ENCODE assay signal across 9 mouse cellular contexts in genomic region chr9:50500467-50500973, GRCm38 (mm10). TPM values are rescaled to one million over a fixed set of nuclear protein-coding genes. Genes with fewer than 3 reads are reported as not detected.
A peak's percentile ranks its signal among the peaks of the same experiment; 100 is the strongest.
DNase-seq lines count a peak whose midpoint lies in the region; ATAC-seq lines count a peak whose summit lies in the region.
"Had no signal": no experiment of that assay in that cellular context is flagged by ENCODE, and none has a peak within 500 bp of the region (broad histone marks: within the 10 kb centered on the region; RNA-seq: fewer than 3 reads in every experiment).

No protein-coding gene starts in this region.

- no peak for ATAC-seq in neural tube, embryonic 11.5 days (ENCODE audit: insufficient read depth, low FRiP score, low TSS enrichment)
- no peak for ATAC-seq in forebrain, embryonic 14.5 days
- ATAC-seq in liver, embryonic 12.5 days, result no peak
- no peak for ATAC-seq in stomach, embryonic 16.5 days (ENCODE audit: insufficient read depth, low FRiP score)

- H3K36me3 ChIP-seq in neural tube, embryonic 11.5 days (ENCODE audit: control insufficient read depth, insufficient read depth, low read length), result no peaks in the 10 kb centered on the region
- H3K36me3 ChIP-seq in forebrain, embryonic 14.5 days (ENCODE audit: control insufficient read depth, insufficient read depth, low read length), result no peaks in the 10 kb centered on the region
- no peaks in the 10 kb centered on the region for H3K36me3 ChIP-seq in liver, embryonic 12.5 days
- no peaks in the 10 kb centered on the region for H3K36me3 ChIP-seq in stomach, embryonic 16.5 days (ENCODE audit: control insufficient read depth, insufficient read depth, low read length)

- no peak overlapping the region for H3K27ac ChIP-seq in neural tube, embryonic 11.5 days (ENCODE audit: low read depth, low read length)
- no peak overlapping the region for H3K27ac ChIP-seq in forebrain, embryonic 14.5 days (ENCODE audit: low read depth, low read length)
- no peak overlapping the region for H3K27ac ChIP-seq in liver, embryonic 12.5 days
- no peak overlapping the region for H3K27ac ChIP-seq in stomach, embryonic 16.5 days (ENCODE audit: low read length)

- intact Hi-C loops in left cerebral cortex, postnatal 4 days (cut with DNase I), result no loop called here

- 75% methylated on average over 15 of the region's 15 CpGs for WGBS in neural tube, embryonic 11.5 days
- WGBS in forebrain, embryonic 14.5 days, result 80% methylated on average over 15 of the region's 15 CpGs
- WGBS in liver, embryonic 12.5 days (ENCODE audit: insufficient replicate concordance), result 40% methylated on average over 15 of the region's 15 CpGs
- 61% methylated on average over 15 of the region's 15 CpGs for WGBS in stomach, embryonic 16.5 days

- no peaks in the 10 kb centered on the region for H3K27me3 ChIP-seq in neural tube, embryonic 11.5 days (ENCODE audit: control insufficient read depth, insufficient read depth, low read length)
- no peaks in the 10 kb centered on the region for H3K27me3 ChIP-seq in forebrain, embryonic 14.5 days (replicated peaks; ENCODE audit: control insufficient read depth, insufficient read depth, low read length)
- no peaks in the 10 kb centered on the region for H3K27me3 ChIP-seq in liver, embryonic 12.5 days (replicated peaks)
- H3K27me3 ChIP-seq in stomach, embryonic 16.5 days (ENCODE audit: control insufficient read depth, insufficient read depth, low read length), result no peaks in the 10 kb centered on the region

- H3K4me2 ChIP-seq in neural tube, embryonic 11.5 days (ENCODE audit: low read depth), result peak overlapping the region; percentile 40; the same call in 1 of the 2 replicates
- H3K4me2 ChIP-seq in forebrain, embryonic 14.5 days (ENCODE audit: low read length), result peak overlapping the region; percentile 48
- H3K4me2 ChIP-seq in liver, embryonic 12.5 days, result peak overlapping the region; percentile 68
- peak overlapping the region; percentile 58 for H3K4me2 ChIP-seq in stomach, embryonic 16.5 days (ENCODE audit: low read depth, low read length)

- H3K9me3 ChIP-seq in neural tube, embryonic 11.5 days (ENCODE audit: control insufficient read depth, low read length), result no peaks in the 10 kb centered on the region
- H3K9me3 ChIP-seq in forebrain, embryonic 14.5 days (replicated peaks; ENCODE audit: control insufficient read depth, low read length), result no peaks in the 10 kb centered on the region
- no peaks in the 10 kb centered on the region for H3K9me3 ChIP-seq in liver, embryonic 12.5 days (replicated peaks)
- no peaks in the 10 kb centered on the region for H3K9me3 ChIP-seq in stomach, embryonic 16.5 days (replicated peaks; ENCODE audit: control insufficient read depth, low read length)

- H3K9ac ChIP-seq in neural tube, embryonic 11.5 days (ENCODE audit: low read length), result no peak overlapping the region
- peak overlapping the region; percentile 49; the same call in 1 of the 2 replicates for H3K9ac ChIP-seq in forebrain, embryonic 14.5 days (ENCODE audit: low read length)
- H3K9ac ChIP-seq in liver, embryonic 12.5 days, result peak overlapping the region; percentile 55
- peak overlapping the region; percentile 67 for H3K9ac ChIP-seq in stomach, embryonic 16.5 days (ENCODE audit: low read length)

- H3K4me1 ChIP-seq in neural tube, embryonic 11.5 days (ENCODE audit: control insufficient read depth, insufficient read depth, low read length), result no peaks in the 10 kb centered on the region
- peaks cover 5% of the 10 kb centered on the region; the same call in 1 of the 2 replicates for H3K4me1 ChIP-seq in forebrain, embryonic 14.5 days (ENCODE audit: control insufficient read depth, insufficient read depth, low read length)
- peaks cover 34% of the 10 kb centered on the region for H3K4me1 ChIP-seq in liver, embryonic 12.5 days
- H3K4me1 ChIP-seq in stomach, embryonic 16.5 days (ENCODE audit: control insufficient read depth, insufficient read depth, low read length), result peaks cover 16% of the 10 kb centered on the region; the same call in 1 of the 2 replicates

- DNase-seq in neural tube, embryonic 11.5 days (ENCODE audit: low spot score), result no peak
- no peak for DNase-seq in neural tube, embryonic 10.5 days (ENCODE audit: extremely low spot score, low spot score)
- DNase-seq in forebrain, embryonic 14.5 days (ENCODE audit: low spot score), result no peak
- DNase-seq in left cerebral cortex, adult 9 months (ENCODE audit: low spot score in 2 of 2), result no peak
- DNase-seq in cerebellum, postnatal 25 days, result no peak
- no peak for DNase-seq in left cerebral cortex, postnatal 4 days
- DNase-seq: adrenal gland, postnatal 25 days had no signal

- H3K4me3 ChIP-seq in neural tube, embryonic 11.5 days (ENCODE audit: low read depth, low read length), result 0 out of 2 replicates have a peak overlapping the region, but pooled peaks have one; percentile 7
- H3K4me3 ChIP-seq in forebrain, embryonic 14.5 days (ENCODE audit: low read depth, low read length), result peak overlapping the region; percentile 26; the same call in 1 of the 2 replicates
- peak overlapping the region; percentile 44 for H3K4me3 ChIP-seq in liver, embryonic 12.5 days
- H3K4me3 ChIP-seq in stomach, embryonic 16.5 days (replicated peaks; ENCODE audit: low read length), result peak overlapping the region; percentile 42

RNA-seq across cellular contexts. Expression of gene Plet1, which starts 6.2 kb away (rescaled TPM):
- 0.49 and 0.51 TPM in 2 replicates for polyA plus RNA-seq in neural tube, embryonic 11.5 days (2014; fragmentation: Nextera tagmentation; extraction: Ambion mirVana)
- 0.27 and 0.30 TPM in 2 replicates for polyA plus RNA-seq in forebrain, embryonic 14.5 days (2014; fragmentation: Nextera tagmentation; extraction: Ambion mirVana)
- polyA plus RNA-seq in liver, embryonic 12.5 days (2016; fragmentation: Nextera tagmentation; extraction: Ambion mirVana), result 0.15 and 0.23 TPM in 2 replicates
- polyA plus RNA-seq in stomach, embryonic 16.5 days (2015; fragmentation: Nextera tagmentation; extraction: Ambion mirVana), result 17.9 and 25.0 TPM in 2 replicates
- total RNA-seq in left cerebral cortex, postnatal 4 days (2021), result not detected

RNA-seq across cellular contexts. Expression of gene Pts, which starts 28.0 kb away (rescaled TPM):
- polyA plus RNA-seq in neural tube, embryonic 11.5 days (2014; fragmentation: Nextera tagmentation; extraction: Ambion mirVana), result 75.2 and 80.0 TPM in 2 replicates
- 87.3 and 94.5 TPM in 2 replicates for polyA plus RNA-seq in forebrain, embryonic 14.5 days (2014; fragmentation: Nextera tagmentation; extraction: Ambion mirVana)
- 46.8 and 47.6 TPM in 2 replicates for polyA plus RNA-seq in liver, embryonic 12.5 days (2016; fragmentation: Nextera tagmentation; extraction: Ambion mirVana)
- 85.1 and 91.8 TPM in 2 replicates for polyA plus RNA-seq in stomach, embryonic 16.5 days (2015; fragmentation: Nextera tagmentation; extraction: Ambion mirVana)
- total RNA-seq in left cerebral cortex, postnatal 4 days (2021), result 10 to 100 TPM; 40.7 to 42.0 TPM

RNA-seq across cellular contexts. Expression of gene Il18, which starts 54.1 kb away (rescaled TPM):
- polyA plus RNA-seq in neural tube, embryonic 11.5 days (2014; fragmentation: Nextera tagmentation; extraction: Ambion mirVana), result 4.7 and 6.4 TPM in 2 replicates
- 17.8 and 18.4 TPM in 2 replicates for polyA plus RNA-seq in forebrain, embryonic 14.5 days (2014; fragmentation: Nextera tagmentation; extraction: Ambion mirVana)
- polyA plus RNA-seq in liver, embryonic 12.5 days (2016; fragmentation: Nextera tagmentation; extraction: Ambion mirVana), result 2.3 and 3.1 TPM in 2 replicates
- 21.1 and 24.3 TPM in 2 replicates for polyA plus RNA-seq in stomach, embryonic 16.5 days (2015; fragmentation: Nextera tagmentation; extraction: Ambion mirVana)
- total RNA-seq in left cerebral cortex, postnatal 4 days (2021), result 10 to 100 TPM; 16.3 to 17.0 TPM

RNA-seq across cellular contexts. Expression of gene Bco2, which starts 54.5 kb away (rescaled TPM):
- polyA plus RNA-seq in neural tube, embryonic 11.5 days (2014; fragmentation: Nextera tagmentation; extraction: Ambion mirVana), result 0.15 TPM in 1 of 2 replicates, not detected in the other
- 0.60 and 0.63 TPM in 2 replicates for polyA plus RNA-seq in forebrain, embryonic 14.5 days (2014; fragmentation: Nextera tagmentation; extraction: Ambion mirVana)
- polyA plus RNA-seq in liver, embryonic 12.5 days (2016; fragmentation: Nextera tagmentation; extraction: Ambion mirVana), result 0.18 TPM in 2 replicates
- polyA plus RNA-seq in stomach, embryonic 16.5 days (2015; fragmentation: Nextera tagmentation; extraction: Ambion mirVana), result 2.0 and 2.2 TPM in 2 replicates
- under 1 TPM; 0.70 to 0.93 TPM for total RNA-seq in left cerebral cortex, postnatal 4 days (2021)

Comparison
In these comparisons a context has a peak if more than half of its experiments do, and no peak if none do; other contexts are left out.
1. RNA of gene Plet1, which starts 6.2 kb away (polyA plus RNA-seq): 17.9 to 25.0 TPM in stomach, embryonic 16.5 days; 0.49 to 0.51 TPM in neural tube, embryonic 11.5 days, 0.27 to 0.30 TPM in forebrain, embryonic 14.5 days and 0.15 to 0.23 TPM in liver, embryonic 12.5 days; every median in the first group is over 10 times any median in the second.
2. Peak in every context shown above with its lines, with median percentiles within 50 percentile points of each other: H3K4me2 ChIP-seq and H3K4me3 ChIP-seq.